Mouse (Mus musculus): Measurements from ENCODE around the gene Eps8l2.

DNA sequence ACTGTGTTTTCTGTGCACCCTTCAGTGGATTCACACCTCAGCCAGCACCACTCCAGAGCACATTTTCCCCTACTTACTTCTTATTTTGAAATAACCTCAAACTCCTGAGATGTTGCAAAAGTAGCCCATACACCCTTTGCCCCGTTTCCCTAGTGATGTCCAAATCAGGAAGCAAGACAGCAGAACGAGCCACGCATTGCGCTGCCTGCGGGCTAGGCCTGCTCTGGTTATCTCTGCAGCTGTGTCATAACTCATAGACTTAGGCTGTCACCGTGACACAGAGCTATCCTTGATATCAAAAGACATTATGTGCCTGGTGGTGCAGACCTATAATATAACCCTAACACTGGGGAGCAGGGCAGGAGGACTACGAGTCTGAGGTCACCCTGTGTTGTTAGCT is 55.5 kb downstream of the Eps8l2 start:
- TF ChIP-seq CTCF (IDR thresholded peaks at IDR 0.05; ENCODE audit: low read depth) (no peak), EP300 (IDR thresholded peaks at IDR 0.05; ENCODE audit: low read depth) (no peak)
